Mouse (Mus musculus) MEL (cell line): ENCODE measurements at regions not wholly inside any gene's neighbourhood (a gene's known extent, or its start where the extent isn't known, plus 50 kb on each side); places are given as distances from the start of the nearest gene placed in this dataset.

Experiments
- CTCF ChIP-seq, 3 experiments: IDR thresholded peaks in 2 of 3; conservative IDR thresholded peaks in 1 of 3; 2 replicates each; pipeline ENCODE4 v1.5.1; 2011 to 2012; ENCODE audit warnings: low read length in 3 of 3, low read depth in 2 of 3, mild to moderate bottlenecking in 2 of 3, improper control_type of control experiment in 1 of 3, inconsistent platforms in 1 of 3, mixed read lengths in 1 of 3, moderate library complexity in 1 of 3; ENCODE audit not compliant: control insufficient read depth in 1 of 3, insufficient read depth in 1 of 3, poor library complexity in 1 of 3, severe bottlenecking in 1 of 3
- EP300 ChIP-seq, 2 experiments: IDR thresholded peaks; 2 replicates each; pipeline ENCODE4 v1.6.1; 2011; ENCODE audit warnings: improper control_type of control experiment in 2 of 2, low read length in 2 of 2, low read depth in 1 of 2, mild to moderate bottlenecking in 1 of 2
- GABPA ChIP-seq: IDR thresholded peaks from 2 replicates; pipeline ENCODE4 v1.6.1; 2012; ENCODE audit warnings: low read depth, mild to moderate bottlenecking, inconsistent platforms, low read length, improper control_type of control experiment, moderate library complexity
- MAFK ChIP-seq: IDR thresholded peaks from 2 replicates; pipeline ENCODE4 v1.6.1; 2011; ENCODE audit warnings: low read depth, mild to moderate bottlenecking, low read length, improper control_type of control experiment, borderline replicate concordance
- MEF2A ChIP-seq: IDR thresholded peaks from 2 replicates; pipeline ENCODE4 v1.6.1; 2014; ENCODE audit warnings: low read depth, mild to moderate bottlenecking, inconsistent platforms, low read length, improper control_type of control experiment; ENCODE audit not compliant: poor library complexity, insufficient replicate concordance, severe bottlenecking; ENCODE audit errors: extremely low read depth
- POLR2A ChIP-seq, 2 experiments: IDR thresholded peaks; 2 replicates each; pipeline ENCODE4 v1.6.1; 2011 to 2012; ENCODE audit warnings: low read length in 2 of 2, mild to moderate bottlenecking in 2 of 2, control low read depth in 1 of 2, improper control_type of control experiment in 1 of 2, low read depth in 1 of 2, moderate library complexity in 1 of 2; ENCODE audit not compliant: control insufficient read depth in 1 of 2, insufficient read depth in 1 of 2, poor library complexity in 1 of 2
- POLR2AphosphoS5 ChIP-seq: IDR thresholded peaks from 2 replicates; pipeline ENCODE4 v1.6.1; 2012; ENCODE audit warnings: low read depth, borderline replicate concordance, mild to moderate bottlenecking, inconsistent platforms, low read length, moderate library complexity, mixed read lengths
- TCF12 ChIP-seq: IDR thresholded peaks from 2 replicates; pipeline ENCODE4 v1.6.1; 2014; ENCODE audit warnings: low read depth, mild to moderate bottlenecking, inconsistent platforms, low read length, improper control_type of control experiment, moderate library complexity
- ZC3H11A ChIP-seq: IDR thresholded peaks from 2 replicates; pipeline ENCODE4 v1.6.1; 2012; ENCODE audit warnings: low read depth, mild to moderate bottlenecking, inconsistent platforms, low read length, improper control_type of control experiment

- no peak for TF ChIP-seq POLR2A (IDR thresholded peaks at IDR 0.05; ENCODE audit: control insufficient read depth in 1 of 2, insufficient read depth in 1 of 2, low read depth in 1 of 2, low read length in 2 of 2, poor library complexity in 1 of 2)
- TF ChIP-seq MEF2A: no peak
- no peak for TF ChIP-seq MAFK
- TF ChIP-seq POLR2AphosphoS5: no peak
- no peak for TF ChIP-seq EP300 (IDR thresholded peaks at IDR 0.05; ENCODE audit: low read depth in 1 of 2, low read length in 2 of 2)
- no peak for TF ChIP-seq ZC3H11A
- no peak for TF ChIP-seq CTCF (IDR thresholded peaks at IDR 0.05 in 2 of 3, conservative IDR thresholded peaks at IDR 0.05 in 1 of 3; ENCODE audit: control insufficient read depth in 1 of 3, insufficient read depth in 1 of 3, low read depth in 2 of 3, low read length in 3 of 3, poor library complexity in 1 of 3, severe bottlenecking in 1 of 3)
- TF ChIP-seq GABPA: no peak
- TF ChIP-seq TCF12: no peak
Measured at GRCm38 (mm10) chr4:140436030-140436429, 189.4 kb upstream of the Igsf21 start.
